Mouse (Mus musculus) small intestine, adult 2 months (tissue): Measurements from ENCODE around the gene Adgrg2.

Source experiments
- CTCF ChIP-seq: fragments of 200-500 bp; IDR thresholded peaks from 2 replicates; pipeline ENCODE4 v1.5.1; 2012; ENCODE audit warnings: low read depth, mild to moderate bottlenecking, control low read depth, inconsistent platforms, low read length, moderate library complexity, mixed read lengths; ENCODE audit not compliant: insufficient replicate concordance, insufficient read length; ENCODE audit errors: extremely low read depth
- POLR2A ChIP-seq: fragments of 200-500 bp; IDR thresholded peaks from 2 replicates; pipeline ENCODE4 v1.6.1; 2012; ENCODE audit warnings: low read depth, mild to moderate bottlenecking, control low read depth, inconsistent platforms, low read length, moderate library complexity

DNA sequence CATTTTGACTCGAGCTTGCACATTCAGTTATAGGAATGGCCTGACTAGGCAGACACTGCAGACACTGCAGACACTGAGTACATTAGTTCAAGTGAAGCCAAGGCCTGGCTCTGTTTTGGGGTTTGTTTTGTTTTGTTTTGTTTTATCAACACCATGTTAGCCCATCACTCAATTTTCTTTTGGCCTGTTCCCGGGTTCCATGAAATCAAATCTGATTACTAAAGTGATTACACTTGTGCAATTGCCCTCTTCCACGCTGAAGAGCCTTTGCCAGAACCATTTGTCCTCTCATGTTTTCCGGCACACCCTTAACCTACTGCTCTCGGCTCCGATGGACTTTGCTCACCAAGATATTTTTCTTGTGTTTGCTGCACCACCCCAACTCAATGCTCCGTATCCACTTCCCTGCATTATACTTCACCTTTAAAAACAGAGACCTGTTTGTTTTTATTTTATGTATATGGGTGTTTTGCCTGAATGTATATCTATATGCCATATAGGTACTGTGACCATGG is 23.4 kb downstream of the Adgrg2 start:
- TF ChIP-seq POLR2A (no peak), CTCF (no peak)
